Mouse (Mus musculus) cerebellum, adult (tissue): Measurements from ENCODE around the gene Telo2.
A peak's percentile ranks its signal among the peaks of the same experiment; 100 is the strongest.

Source experiments
- ATAC-seq: cut with Nextera tagmentation; 2 replicates; pipeline ENCODE4 v1.9.2; 2017; ENCODE audit warnings: mild to moderate bottlenecking, moderate library complexity, mixed read lengths; ENCODE audit not compliant: insufficient number of reproducible peaks, low FRiP score, low TSS enrichment

Telo2 gene

DNA sequence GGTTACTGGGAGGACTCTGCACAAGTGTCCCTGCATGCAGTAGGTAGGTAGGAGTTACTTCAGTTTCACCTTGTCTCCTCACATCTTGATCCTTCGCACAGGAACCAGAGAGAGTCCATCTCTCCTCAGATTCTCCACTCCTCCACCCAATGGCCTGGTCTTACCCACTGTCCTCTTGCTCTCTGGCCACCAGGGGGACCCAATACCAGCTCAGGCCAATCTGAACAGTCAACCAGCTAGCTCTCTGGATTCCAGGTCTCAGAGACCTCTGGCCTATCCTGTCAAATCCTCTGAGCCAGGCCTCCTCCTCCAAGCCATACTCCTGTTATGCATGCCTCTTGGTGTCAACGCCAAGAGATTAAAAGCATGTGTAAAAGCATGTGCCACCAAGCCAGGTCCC is 6.2 kb downstream of the Telo2 start:
- ATAC-seq, result no peak

GRCm38 (mm10) chr17:25107786-25108185 is 8.0 kb downstream of the Telo2 start:
- ATAC-seq, result no peak

DNA sequence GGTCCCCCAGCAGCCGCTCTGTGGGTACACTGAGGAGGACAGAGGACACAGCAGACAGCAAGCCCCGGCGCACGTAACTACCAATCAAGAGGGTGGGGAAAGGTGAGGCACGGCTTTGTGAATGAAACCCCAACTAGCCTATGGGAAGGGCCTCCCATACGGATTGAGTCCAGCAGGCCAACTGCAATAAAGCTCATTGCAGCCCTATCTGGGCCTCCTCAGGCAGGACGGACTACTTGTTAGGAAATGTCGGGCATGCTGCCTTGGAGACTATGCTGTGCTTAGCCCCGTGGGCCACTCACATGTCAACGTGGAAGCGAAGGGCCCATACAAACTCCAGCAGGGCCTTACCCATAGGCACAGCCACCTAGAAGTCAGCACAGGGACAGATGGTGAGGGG is 14.4 kb downstream of the Telo2 start:
- ATAC-seq, result no peak

DNA sequence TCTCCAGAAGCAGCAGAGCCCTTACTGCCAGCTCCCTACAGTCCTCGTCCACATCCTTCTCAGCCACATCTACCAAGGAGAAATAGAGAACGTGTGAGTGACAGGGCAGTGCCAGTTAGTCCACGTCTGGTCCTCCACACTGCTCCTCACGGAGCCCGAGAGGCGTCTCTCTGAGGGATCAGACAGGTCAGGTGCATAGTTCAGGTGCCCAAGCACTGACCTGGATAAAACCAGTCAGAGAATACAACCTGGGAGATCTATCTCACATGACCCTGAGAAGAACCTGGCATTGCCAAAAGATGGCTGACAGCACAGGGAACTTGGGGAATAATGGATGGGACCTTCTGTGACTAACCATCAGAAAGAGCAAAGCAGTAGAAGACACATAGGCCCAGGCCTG is 15.7 kb downstream of the Telo2 start:
- ATAC-seq, result no peak

DNA sequence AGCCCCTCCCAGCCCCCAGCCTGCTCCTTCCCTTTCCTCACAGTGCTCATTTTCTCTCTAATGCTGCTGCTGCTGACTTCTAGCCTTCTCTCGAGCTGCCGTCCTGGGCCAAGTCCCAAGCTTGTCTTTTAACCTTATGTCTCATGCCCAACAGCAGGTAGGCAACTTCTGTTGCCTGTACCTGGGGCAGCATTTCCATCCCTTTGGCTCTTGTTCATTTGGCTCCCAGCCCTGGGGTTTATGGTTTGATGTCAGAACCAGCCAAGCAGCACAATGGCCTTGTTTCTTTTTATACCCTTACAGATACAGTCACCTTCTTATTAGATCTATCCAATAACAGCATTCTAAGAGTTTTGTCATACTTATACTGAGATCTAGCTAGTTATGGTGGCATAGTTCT is 19.5 kb downstream of the Telo2 start:
- no peak; the same call in 1 of the 2 replicates for ATAC-seq

GRCm38 (mm10) chr17:25090450-25090849 is 25.3 kb downstream of the Telo2 start:
- ATAC-seq, result no peak

- no peak for ATAC-seq
These were observed 26.6 kb downstream of the Telo2 start for GRCm38 (mm10) chr17:25089158-25089557.

GRCm38 (mm10) chr17:25086724-25087123 is 29.0 kb downstream of the Telo2 start:
- no peak for ATAC-seq

GRCm38 (mm10) chr17:25084835-25085385 is 30.9 kb downstream of the Telo2 start:
- ATAC-seq, result no peak

GRCm38 (mm10) chr17:25083444-25083931 is 32.3 kb downstream of the Telo2 start, which contains the start of gene Tmem204:
Tmem204 (minus strand) TSS chr17:25083591.
- ATAC-seq, result no peak

GRCm38 (mm10) chr17:25082887-25083286 is 32.9 kb downstream of the Telo2 start:
- ATAC-seq, result no peak

DNA sequence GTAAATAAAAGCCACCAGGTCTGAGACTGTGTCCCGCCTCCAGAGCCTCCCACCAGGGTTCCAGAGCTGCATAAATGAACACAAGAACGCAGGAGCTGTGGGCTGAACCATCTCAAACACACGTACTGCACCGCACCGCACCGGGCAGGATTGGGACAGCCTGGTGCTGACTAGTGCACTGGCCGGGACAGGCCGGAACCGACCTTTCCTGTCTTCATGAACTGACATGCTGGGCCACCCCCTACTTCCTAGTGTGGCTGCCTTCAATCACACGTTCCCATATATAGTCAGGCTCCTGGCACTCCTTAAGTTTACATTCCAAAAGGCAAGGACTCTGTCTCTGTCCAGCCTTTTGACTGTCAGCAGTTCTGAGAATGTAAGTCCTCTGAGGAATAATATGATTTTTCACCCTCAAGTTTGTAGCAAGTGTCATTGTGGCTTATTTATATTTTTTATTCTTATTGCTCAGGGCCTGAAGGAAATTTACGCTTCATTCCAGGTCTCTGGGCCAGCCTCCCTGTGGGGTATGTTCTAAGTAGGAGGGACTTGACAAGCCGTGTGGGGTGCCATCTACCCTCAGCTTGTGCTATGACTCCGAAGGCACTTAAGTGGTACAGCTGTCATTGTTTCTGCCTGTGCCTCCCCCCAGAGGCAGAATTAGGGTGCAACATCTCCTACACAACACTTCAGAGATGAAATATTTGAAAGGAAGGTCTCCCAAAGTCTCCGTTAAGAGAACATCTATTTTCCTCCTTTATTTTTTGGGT is 33.5 kb downstream of the Telo2 start:
- ATAC-seq, result no peak

- no peak for ATAC-seq
These were observed 34.8 kb downstream of the Telo2 start for GRCm38 (mm10) chr17:25080960-25081381.

- no peak for ATAC-seq
These were observed 35.6 kb downstream of the Telo2 start for GRCm38 (mm10) chr17:25080210-25080609.

DNA sequence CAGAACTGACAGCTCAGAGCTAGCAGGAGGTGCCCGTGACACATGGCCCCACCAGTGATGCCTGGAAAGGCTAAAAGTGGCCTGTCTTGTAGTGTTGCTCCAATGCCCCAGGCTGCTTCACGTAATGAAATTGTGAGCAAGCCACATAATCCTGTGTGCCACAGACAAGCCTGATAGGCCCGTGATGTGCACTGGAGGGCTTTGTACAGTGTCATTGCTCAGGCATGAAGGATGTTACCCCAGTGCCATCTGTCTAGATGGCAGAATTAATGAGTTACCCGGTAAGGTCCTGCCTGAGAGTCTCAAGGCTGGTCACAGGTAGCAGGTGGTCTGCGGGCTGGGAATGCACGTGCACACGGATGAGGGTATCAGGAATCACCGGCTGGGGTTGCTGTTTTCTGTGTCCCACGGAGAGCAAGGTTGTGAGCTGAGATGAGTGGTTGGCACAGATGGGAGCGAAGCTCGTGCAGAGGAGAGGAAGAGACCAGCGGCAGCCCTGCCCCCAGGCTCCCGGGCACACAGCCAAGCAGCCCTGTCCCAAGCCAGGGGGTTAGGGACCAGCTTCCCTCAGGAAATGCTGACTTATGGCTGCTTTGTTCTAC is 37.9 kb downstream of the Telo2 start:
- ATAC-seq, result peak; percentile 36; the same call in 1 of the 2 replicates

GRCm38 (mm10) chr17:25076906-25077305 is 38.9 kb downstream of the Telo2 start:
- ATAC-seq, result no peak; the same call in 1 of the 2 replicates

DNA sequence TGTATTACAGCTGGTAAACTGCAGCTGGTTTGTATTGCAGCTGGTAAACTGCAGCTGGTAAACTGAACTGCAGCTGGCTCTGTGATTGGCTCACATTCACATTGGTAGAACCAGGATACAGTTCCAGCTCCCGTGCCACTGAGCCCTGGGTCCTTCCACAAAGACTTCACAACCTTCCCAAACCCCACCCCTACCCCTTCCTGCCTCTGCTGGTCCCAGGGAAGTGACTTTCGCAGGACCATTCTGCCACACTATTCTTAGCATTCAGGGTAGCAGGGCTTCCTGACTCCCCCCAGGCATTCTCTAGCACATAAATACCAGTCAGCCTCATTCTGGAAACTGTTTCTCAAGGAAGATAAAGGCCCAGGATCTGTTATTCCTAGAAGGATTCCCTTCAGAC is 47.1 kb downstream of the Telo2 start:
- ATAC-seq, result no peak

- ATAC-seq, result no peak
These were observed 48.3 kb downstream of the Telo2 start for GRCm38 (mm10) chr17:25067442-25067851.

- no peak for ATAC-seq
These were observed 49.2 kb downstream of the Telo2 start for GRCm38 (mm10) chr17:25066595-25066994.

DNA sequence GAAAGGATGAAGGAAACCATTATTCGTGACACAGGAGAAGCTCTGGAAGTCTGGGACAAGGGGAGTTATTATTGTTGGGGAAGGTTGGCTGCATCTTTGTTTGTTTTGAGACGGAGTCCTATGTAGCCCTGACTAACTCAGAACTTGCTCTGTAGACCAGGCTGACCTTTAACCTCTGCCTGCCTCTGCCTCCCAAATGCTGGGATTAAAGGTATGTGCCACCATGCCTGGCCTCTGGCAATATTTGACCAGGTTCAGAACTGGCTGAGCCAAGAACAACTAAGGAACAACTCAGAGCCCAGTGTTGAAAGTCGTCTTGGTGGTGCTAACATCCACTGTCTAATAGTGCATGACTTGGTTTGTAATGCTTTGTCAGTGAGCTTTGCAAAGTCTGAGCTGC is 50.6 kb downstream of the Telo2 start:
- ATAC-seq, result no peak

- ATAC-seq, result no peak
These were observed 51.4 kb downstream of the Telo2 start for GRCm38 (mm10) chr17:25064351-25064750.
